Mouse (Mus musculus): ENCODE data around the gene Oas1g. TPM values are rescaled to one million over a fixed set of nuclear protein-coding genes. Genes with fewer than 3 reads are reported as not detected.
"Not testable (repeated sequence)": the region's sequence is repeated elsewhere in the genome, so short reads cannot be mapped to it uniquely, and the experiment has no call there.

The Oas1g gene
- polyA plus RNA-seq, 1 experiment from 2014 or later = 1.8 TPM

DNA sequence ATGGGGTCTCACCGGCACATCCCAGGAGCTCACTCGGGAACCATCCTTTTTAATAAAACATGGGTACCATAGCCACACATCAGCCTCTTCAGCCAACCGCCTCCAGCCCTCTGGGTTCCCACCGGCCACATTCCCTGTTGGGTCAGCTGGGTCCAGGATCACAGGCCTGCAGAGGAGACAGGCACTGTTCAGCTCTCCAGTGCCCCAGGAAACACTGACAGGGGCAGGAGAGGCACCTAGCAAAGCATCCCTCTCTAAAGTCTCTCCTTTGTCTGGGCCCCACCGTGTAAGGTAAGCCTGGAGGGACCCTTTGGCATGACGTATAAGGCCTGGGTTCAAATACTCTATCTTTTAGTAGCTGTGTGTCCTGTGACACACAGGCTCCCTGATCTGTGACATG is 10.9 kb upstream of the Oas1g start:
- H3K27ac ChIP-seq = no peak overlapping the region
- no peaks in the 10 kb centered on the region for H3K27me3 ChIP-seq (ENCODE audit: insufficient read depth, low read length)
- no peaks in the 10 kb centered on the region for H3K36me3 ChIP-seq (ENCODE audit: insufficient read depth, low read length)
- DNase-seq (ENCODE audit: low spot score) = no peak
- WGBS = 88% methylated on average over 6 of the region's 6 CpGs
- no peak overlapping the region for H3K4me3 ChIP-seq (replicated peaks; ENCODE audit: low read depth, low read length)
- H3K9ac ChIP-seq (ENCODE audit: low read depth, low read length) = no peak overlapping the region
- H3K4me2 ChIP-seq (ENCODE audit: low read length) = no peak overlapping the region
- no peak for TF ChIP-seq CTCF (IDR thresholded peaks at IDR 0.05; ENCODE audit: low read depth)
- no peaks in the 10 kb centered on the region for H3K9me3 ChIP-seq (replicated peaks; ENCODE audit: low read length)
- H3K4me1 ChIP-seq (replicated peaks; ENCODE audit: insufficient read depth, low read length) = no peaks in the 10 kb centered on the region
- no peak for ATAC-seq (replicated peaks; ENCODE audit: low FRiP score, low read depth)

GRCm38 (mm10) chr5:120895231-120895900 is 8.0 kb upstream of the Oas1g start:
- 88% methylated on average over 11 of the region's 11 CpGs for WGBS
- H3K4me1 ChIP-seq (replicated peaks; ENCODE audit: insufficient read depth, low read length) = no peaks in the 10 kb centered on the region
- H3K4me3 ChIP-seq (replicated peaks; ENCODE audit: low read depth, low read length) = no peak overlapping the region
- DNase-seq (ENCODE audit: low spot score) (no peak), ATAC-seq (replicated peaks; ENCODE audit: low FRiP score, low read depth) (no peak)
- H3K9me3 ChIP-seq (replicated peaks; ENCODE audit: low read length) = no peaks in the 10 kb centered on the region
- H3K27me3 ChIP-seq (ENCODE audit: insufficient read depth, low read length) = no peaks in the 10 kb centered on the region
- no peak overlapping the region for H3K27ac ChIP-seq
- TF ChIP-seq CTCF (IDR thresholded peaks at IDR 0.05; ENCODE audit: low read depth) = no peak
- no peak overlapping the region for H3K4me2 ChIP-seq (ENCODE audit: low read length)
- H3K36me3 ChIP-seq (ENCODE audit: insufficient read depth, low read length) = no peaks in the 10 kb centered on the region
- no peak overlapping the region for H3K9ac ChIP-seq (ENCODE audit: low read depth, low read length)

DNA sequence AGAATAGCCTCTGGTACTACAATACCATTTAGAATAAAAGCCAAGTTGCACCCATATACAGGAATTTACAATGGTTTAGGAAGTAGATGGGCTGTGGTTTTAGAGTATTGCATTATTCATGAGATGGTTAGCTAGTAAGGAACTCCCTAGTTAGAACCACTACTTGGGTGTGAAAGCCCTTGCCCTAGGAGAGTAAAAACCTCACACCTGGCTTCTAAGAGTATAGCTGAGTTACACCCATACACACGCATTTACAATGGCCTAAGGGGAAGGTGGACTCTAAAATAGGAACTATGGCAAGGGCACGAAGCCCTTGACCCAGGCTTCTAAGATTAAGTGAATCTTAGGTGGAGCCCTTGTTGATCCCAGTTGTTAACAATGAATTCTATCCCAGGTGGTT is 7.3 kb upstream of the Oas1g start:
- H3K27me3 ChIP-seq (ENCODE audit: insufficient read depth, low read length); H3K27ac ChIP-seq; H3K4me2 ChIP-seq (ENCODE audit: low read length); ATAC-seq (replicated peaks; ENCODE audit: low FRiP score, low read depth); H3K9me3 ChIP-seq (replicated peaks; ENCODE audit: low read length); H3K4me3 ChIP-seq (replicated peaks; ENCODE audit: low read depth, low read length); H3K9ac ChIP-seq (ENCODE audit: low read depth, low read length); DNase-seq (ENCODE audit: low spot score); H3K36me3 ChIP-seq (ENCODE audit: insufficient read depth, low read length); H3K4me1 ChIP-seq (replicated peaks; ENCODE audit: insufficient read depth, low read length): not testable (repeated sequence)
- 79% methylated on average over 2 of the region's 2 CpGs for WGBS

GRCm38 (mm10) chr5:120893866-120894265 is 6.5 kb upstream of the Oas1g start:
- not testable (repeated sequence) for H3K4me3 ChIP-seq (replicated peaks; ENCODE audit: low read depth, low read length); H3K27me3 ChIP-seq (ENCODE audit: insufficient read depth, low read length); DNase-seq (ENCODE audit: low spot score); H3K27ac ChIP-seq; H3K9me3 ChIP-seq (replicated peaks; ENCODE audit: low read length); H3K4me2 ChIP-seq (ENCODE audit: low read length); H3K9ac ChIP-seq (ENCODE audit: low read depth, low read length); H3K36me3 ChIP-seq (ENCODE audit: insufficient read depth, low read length); H3K4me1 ChIP-seq (replicated peaks; ENCODE audit: insufficient read depth, low read length); ATAC-seq (replicated peaks; ENCODE audit: low FRiP score, low read depth)
- 90% methylated on average over 4 of the region's 4 CpGs for WGBS

DNA sequence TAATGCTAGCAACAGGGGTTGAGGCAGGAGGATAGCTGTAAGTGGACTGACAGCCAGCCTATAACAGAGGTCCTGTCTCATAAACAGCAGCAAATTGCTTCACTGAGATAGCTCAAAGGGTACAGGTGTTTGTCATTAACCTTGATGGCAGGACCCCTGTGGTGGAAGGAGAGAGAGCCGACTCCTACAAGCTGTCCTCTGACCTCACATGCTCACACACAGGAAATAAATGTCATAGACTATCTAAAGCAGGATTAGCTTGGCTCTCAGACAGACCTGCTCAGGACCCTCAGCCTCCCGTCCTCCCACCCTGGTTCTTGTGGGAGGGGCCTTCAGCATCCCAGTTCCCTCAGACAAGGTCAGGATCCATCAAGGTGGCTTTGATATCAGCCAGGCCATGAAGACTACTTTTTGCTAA is 4.8 kb upstream of the Oas1g start:
- H3K36me3 ChIP-seq (ENCODE audit: insufficient read depth, low read length) = no peaks in the 10 kb centered on the region
- ATAC-seq (replicated peaks; ENCODE audit: low FRiP score, low read depth) (no peak), DNase-seq (ENCODE audit: low spot score) (no peak)
- H3K27ac ChIP-seq = no peak overlapping the region
- no peak overlapping the region for H3K9ac ChIP-seq (ENCODE audit: low read depth, low read length)
- H3K4me3 ChIP-seq (replicated peaks; ENCODE audit: low read depth, low read length) = no peak overlapping the region
- 35% methylated on average over 2 of the region's 2 CpGs for WGBS
- no peaks in the 10 kb centered on the region for H3K4me1 ChIP-seq (replicated peaks; ENCODE audit: insufficient read depth, low read length)
- no peak for TF ChIP-seq CTCF (IDR thresholded peaks at IDR 0.05; ENCODE audit: low read depth)
- no peaks in the 10 kb centered on the region for H3K9me3 ChIP-seq (replicated peaks; ENCODE audit: low read length)
- H3K27me3 ChIP-seq (ENCODE audit: insufficient read depth, low read length) = no peaks in the 10 kb centered on the region
- H3K4me2 ChIP-seq (ENCODE audit: low read length) = no peak overlapping the region

DNA sequence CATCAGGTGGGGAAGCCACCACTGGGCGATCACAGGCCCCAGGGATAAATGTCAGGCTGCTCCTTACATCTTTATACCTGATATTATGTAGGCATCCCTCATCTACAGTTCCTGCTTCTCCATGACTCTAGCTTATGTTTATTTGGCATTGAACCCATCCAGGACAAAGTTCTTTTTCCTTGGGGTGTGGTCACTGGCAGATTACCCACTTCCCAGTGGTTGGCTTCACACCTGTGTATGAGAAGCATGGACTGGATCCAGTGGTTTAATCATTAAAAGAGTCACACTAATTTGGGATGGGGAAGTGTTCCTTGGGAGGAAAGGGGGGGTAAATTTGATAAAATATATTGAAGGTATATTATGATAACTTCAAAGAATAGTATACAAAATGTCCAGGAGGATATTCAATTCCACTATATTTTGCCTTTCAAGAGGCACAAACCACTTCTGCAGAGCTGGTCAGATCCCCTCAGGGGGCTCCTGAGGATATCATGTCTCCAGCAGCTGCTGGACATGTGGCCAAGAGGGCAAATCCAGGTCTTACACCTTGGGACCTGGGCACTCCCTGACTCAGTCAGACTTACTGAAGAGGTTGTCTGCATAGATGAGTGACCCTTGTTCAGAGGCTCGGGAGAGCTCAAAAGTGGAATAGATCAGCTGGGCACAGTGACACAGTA is 4.3 kb upstream of the Oas1g start:
- H3K9me3 ChIP-seq (replicated peaks; ENCODE audit: low read length); H3K27ac ChIP-seq; H3K4me2 ChIP-seq (ENCODE audit: low read length); H3K4me1 ChIP-seq (replicated peaks; ENCODE audit: insufficient read depth, low read length); ATAC-seq (replicated peaks; ENCODE audit: low FRiP score, low read depth); H3K27me3 ChIP-seq (ENCODE audit: insufficient read depth, low read length); H3K36me3 ChIP-seq (ENCODE audit: insufficient read depth, low read length); H3K9ac ChIP-seq (ENCODE audit: low read depth, low read length); H3K4me3 ChIP-seq (replicated peaks; ENCODE audit: low read depth, low read length); DNase-seq (ENCODE audit: low spot score): not testable (repeated sequence)
- WGBS = 82% methylated on average over 2 of the region's 2 CpGs

DNA sequence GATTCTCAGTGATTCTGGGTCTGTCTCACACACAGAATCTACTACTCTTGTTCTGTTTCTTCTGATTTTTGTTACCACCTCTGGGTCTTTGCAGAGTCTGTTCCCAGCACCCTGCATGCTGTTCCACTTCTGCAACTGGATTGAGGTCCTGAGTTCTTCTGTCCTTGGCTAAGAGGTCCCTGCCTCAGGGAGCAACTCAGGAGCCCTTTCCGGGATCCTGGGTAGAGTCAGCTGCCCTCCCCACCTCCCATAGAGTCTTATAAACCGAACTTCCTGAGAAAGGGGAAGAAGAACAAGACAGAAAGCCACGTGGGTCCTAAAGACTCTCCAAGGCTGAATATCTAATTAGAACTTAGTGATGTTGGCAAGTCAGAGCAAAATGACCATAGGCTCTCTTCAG is 3.6 kb upstream of the Oas1g start:
- ATAC-seq (replicated peaks; ENCODE audit: low FRiP score, low read depth) = no peak
- no peak for DNase-seq (ENCODE audit: low spot score)
- TF ChIP-seq CTCF (IDR thresholded peaks at IDR 0.05; ENCODE audit: low read depth) = no peak
- Histone ChIP-seq H3K4me1 (replicated peaks; ENCODE audit: insufficient read depth, low read length) (no peaks in the 10 kb centered on the region), H3K9ac (ENCODE audit: low read depth, low read length) (no peak overlapping the region), H3K4me3 (replicated peaks; ENCODE audit: low read depth, low read length) (no peak overlapping the region), H3K4me2 (ENCODE audit: low read length) (no peak overlapping the region), H3K9me3 (replicated peaks; ENCODE audit: low read length) (no peaks in the 10 kb centered on the region), H3K27ac (no peak overlapping the region), H3K27me3 (ENCODE audit: insufficient read depth, low read length) (no peaks in the 10 kb centered on the region), H3K36me3 (ENCODE audit: insufficient read depth, low read length) (no peaks in the 10 kb centered on the region)
- 60% methylated on average over 3 of the region's 3 CpGs for WGBS

Data from kidney, postnatal 0 days (tissue).